Comparison of ENCODE assay signal across 8 mouse cellular contexts in genomic region chr6:59180376-59180996, GRCm38 (mm10). TPM values are rescaled to one million over a fixed set of nuclear protein-coding genes. Genes with fewer than 3 reads are reported as not detected.
DNase-seq lines count a peak whose midpoint lies in the region; ATAC-seq lines count a peak whose summit lies in the region.

No protein-coding gene starts in this region.

- H3K4me1 ChIP-seq in forebrain, embryonic 15.5 days, result no peaks in the 10 kb centered on the region
- H3K4me1 ChIP-seq in midbrain, embryonic 11.5 days (ENCODE audit: control insufficient read depth, insufficient read depth, low read length), result no peaks in the 10 kb centered on the region

- H3K27ac ChIP-seq in forebrain, embryonic 15.5 days (replicated peaks), result no peak overlapping the region
- H3K27ac ChIP-seq in midbrain, embryonic 11.5 days (ENCODE audit: low read depth, low read length), result no peak overlapping the region

- H3K27me3 ChIP-seq in forebrain, embryonic 15.5 days, result no peaks in the 10 kb centered on the region
- no peaks in the 10 kb centered on the region for H3K27me3 ChIP-seq in midbrain, embryonic 11.5 days (ENCODE audit: control insufficient read depth, insufficient read depth, low read length)
- no peaks in the 10 kb centered on the region for H3K27me3 ChIP-seq in splenic B cell, adult 2 months (ENCODE audit: control insufficient read depth, insufficient read depth, low read length, poor library complexity, severe bottlenecking)

- ATAC-seq in forebrain, embryonic 15.5 days (replicated peaks), result peak; percentile 91
- peak; percentile 85 for ATAC-seq in midbrain, embryonic 11.5 days (ENCODE audit: low FRiP score)

- no peaks in the 10 kb centered on the region for H3K36me3 ChIP-seq in forebrain, embryonic 15.5 days
- no peaks in the 10 kb centered on the region for H3K36me3 ChIP-seq in midbrain, embryonic 11.5 days (ENCODE audit: control insufficient read depth, insufficient read depth, low read length)
- no peaks in the 10 kb centered on the region for H3K36me3 ChIP-seq in splenic B cell, adult 2 months (ENCODE audit: control insufficient read depth, insufficient read depth, low read length, poor library complexity, severe bottlenecking)

- H3K9me3 ChIP-seq in forebrain, embryonic 15.5 days, result no peaks in the 10 kb centered on the region
- H3K9me3 ChIP-seq in midbrain, embryonic 11.5 days (ENCODE audit: control insufficient read depth, low read length), result no peaks in the 10 kb centered on the region

- H3K9ac ChIP-seq in forebrain, embryonic 15.5 days (replicated peaks), result no peak overlapping the region
- H3K9ac ChIP-seq in midbrain, embryonic 11.5 days (ENCODE audit: low read length), result no peak overlapping the region

- no peak overlapping the region for H3K4me2 ChIP-seq in forebrain, embryonic 15.5 days (replicated peaks)
- no peak overlapping the region for H3K4me2 ChIP-seq in midbrain, embryonic 11.5 days

- DNase-seq in ovary, postnatal 14 days (ENCODE audit: low spot score), result peak; percentile 42
- no peak for DNase-seq in ovary, postnatal 10 days (ENCODE audit: low spot score)
- DNase-seq in cerebellum, adult 11 months, result peak; percentile 47
- peak; percentile 81 for DNase-seq in induced T-regulatory cell, adult 2 months (ENCODE audit: low read depth)
- DNase-seq in left cerebral cortex, adult 11 months (ENCODE audit: low spot score), result peak; percentile 51
- peak; percentile 93 for DNase-seq in midbrain, embryonic 11.5 days (ENCODE audit: low spot score, missing footprints)
- peak; percentile 86 for DNase-seq in splenic B cell, adult 2 months (ENCODE audit: low read depth, low spot score)

- 44% methylated on average over 7 of the region's 7 CpGs for WGBS in forebrain, embryonic 15.5 days
- 43% methylated on average over 7 of the region's 7 CpGs for WGBS in midbrain, embryonic 11.5 days

- no peak overlapping the region for H3K4me3 ChIP-seq in forebrain, embryonic 15.5 days
- H3K4me3 ChIP-seq in midbrain, embryonic 11.5 days (ENCODE audit: low read depth, low read length), result no peak overlapping the region

RNA-seq across cellular contexts. Expression of gene Tigd2, which starts 28.2 kb away (rescaled TPM):
- 7.9 and 8.2 TPM in 2 replicates for polyA plus RNA-seq in forebrain, embryonic 15.5 days (2015; fragmentation: Nextera tagmentation; extraction: Ambion mirVana)
- 11.9 and 14.2 TPM in 2 replicates for polyA plus RNA-seq in midbrain, embryonic 11.5 days (2014; fragmentation: Nextera tagmentation; extraction: Ambion mirVana)
